Mouse (Mus musculus) heart, adult 2 months (tissue): ENCODE results near the gene Nos1.

Experiments used
- EP300 ChIP-seq: fragments of 200-500 bp; IDR thresholded peaks from 2 replicates; pipeline ENCODE4 v1.6.1; 2011; ENCODE audit warnings: low read depth, low read length, control low read depth; ENCODE audit not compliant: insufficient read depth
- POLR2A ChIP-seq: fragments of 200-500 bp; IDR thresholded peaks from 2 replicates; pipeline ENCODE4 v1.6.1; 2011; ENCODE audit warnings: mild to moderate bottlenecking, low read depth, low read length, control low read depth; ENCODE audit not compliant: insufficient read depth

DNA sequence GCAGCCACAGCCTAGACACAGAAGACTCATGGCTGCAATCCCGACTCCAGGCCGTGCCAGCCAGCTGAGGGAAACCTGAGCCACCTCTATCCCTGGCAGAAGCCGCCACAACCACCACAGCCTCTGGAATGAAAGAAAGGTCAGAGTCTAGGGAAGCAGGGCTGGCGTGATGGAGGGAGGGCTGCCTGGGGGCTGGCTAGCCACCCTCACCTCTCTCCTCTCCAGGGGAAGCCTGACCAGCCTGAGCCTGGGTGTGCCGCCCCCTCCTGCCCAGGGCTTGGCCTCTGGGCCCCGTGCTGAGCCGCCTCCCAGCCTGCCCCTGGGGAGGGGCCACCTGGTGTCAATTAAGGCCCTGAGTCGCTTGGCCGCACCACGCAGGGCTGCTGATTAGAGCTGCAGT lies at the start of gene Nos1:
- TF ChIP-seq POLR2A: no peak
- no peak for TF ChIP-seq EP300
